Mouse (Mus musculus) liver, embryonic 12.5 days (tissue): ENCODE data around the gene Optc. TPM values are rescaled to one million over a fixed set of nuclear protein-coding genes. Genes with fewer than 3 reads are reported as not detected.

Experiments used
- ATAC-seq: fragments of 200-750 bp; cut with Nextera tagmentation; 2 replicates; pipeline ENCODE4 v1.8.0; 2017; ENCODE audit warnings: moderate number of reproducible peaks, mild to moderate bottlenecking, moderate library complexity
- H3K27ac ChIP-seq: fragments of 300-500 bp; sonication (generic); 2 replicates; pipeline ENCODE4 v1.5.1; 2016; ENCODE audit warnings: mild to moderate bottlenecking
- H3K27me3 ChIP-seq: fragments of 300-500 bp; sonication (generic); replicated peaks from 2 replicates; pipeline ENCODE4 v1.6.1; 2016; ENCODE audit warnings: mild to moderate bottlenecking, moderate library complexity
- H3K36me3 ChIP-seq: fragments of 300-500 bp; sonication (generic); 2 replicates; pipeline ENCODE4 v1.6.1; 2016; ENCODE audit warnings: mild to moderate bottlenecking, moderate library complexity
- H3K4me1 ChIP-seq: fragments of 300-500 bp; sonication (generic); 2 replicates; pipeline ENCODE4 v1.6.1; 2016
- H3K4me2 ChIP-seq: fragments of 300-500 bp; sonication (generic); 2 replicates; pipeline ENCODE4 v1.6.1; 2016; ENCODE audit warnings: mild to moderate bottlenecking, moderate library complexity
- H3K4me3 ChIP-seq: fragments of 300-500 bp; sonication (generic); 2 replicates; pipeline ENCODE4 v1.5.1; 2016; ENCODE audit warnings: mild to moderate bottlenecking, moderate library complexity
- H3K9ac ChIP-seq: fragments of 300-500 bp; sonication (generic); 2 replicates; pipeline ENCODE4 v1.6.1; 2016; ENCODE audit warnings: mild to moderate bottlenecking, moderate library complexity
- H3K9me3 ChIP-seq: fragments of 300-500 bp; sonication (generic); replicated peaks from 2 replicates; pipeline ENCODE4 v1.6.1; 2016; ENCODE audit warnings: mild to moderate bottlenecking, moderate library complexity
- WGBS: fragments of 180-500 bp; shearing (Covaris S2); methylation state at CpG from one replicate; pipeline ENCODE4 v1.1.7; 2016; ENCODE audit not compliant: insufficient replicate concordance; 5-methylcytosine and 5-hydroxymethylcytosine counted together
- polyA plus RNA-seq: library from polyadenylated mRNA; unstranded; fragments of >200 nt; fragmentation: Nextera tagmentation; extraction: Ambion mirVana; gene quantifications from 2 replicates; pipeline ENCODE4 v1.2.1, GENCODE M21; 2016

The Optc gene
- polyA plus RNA-seq, 1 experiment from 2014 or later, result 0.10 TPM

DNA sequence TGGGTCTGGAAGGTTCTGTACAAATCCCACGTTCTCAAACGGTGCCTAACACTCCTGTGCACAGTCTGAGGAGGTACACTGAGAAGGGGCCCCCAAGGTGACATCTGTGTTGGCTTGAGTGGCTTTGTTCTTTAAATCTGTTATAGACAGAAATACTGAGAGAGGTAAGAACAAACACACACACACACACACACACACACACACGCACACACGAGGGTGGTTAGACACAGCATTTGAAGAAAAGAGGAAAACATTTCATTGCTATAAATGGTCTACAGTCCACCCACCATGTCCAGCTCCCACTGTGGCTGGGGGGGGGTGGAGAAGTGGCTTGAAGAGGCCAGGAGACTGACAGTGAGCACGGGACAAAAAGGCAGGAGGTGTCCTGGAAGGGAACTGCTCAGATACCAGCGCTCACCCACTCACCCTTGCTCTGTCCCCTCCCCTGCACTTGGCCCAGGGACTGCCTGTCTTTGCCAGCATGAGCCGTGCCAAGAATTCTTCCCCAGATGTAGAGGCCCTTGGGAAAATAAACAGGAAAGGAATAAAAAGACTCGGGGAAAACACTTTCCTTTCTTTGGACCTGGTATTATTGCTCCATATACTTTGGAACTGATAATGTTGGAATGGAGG, 8.0 kb upstream of the Optc start:
- no peak for ATAC-seq
- Histone ChIP-seq H3K4me1 (peaks cover 8% of the 10 kb centered on the region; the same call in 1 of the 2 replicates), H3K27ac (no peak overlapping the region), H3K9me3 (no peaks in the 10 kb centered on the region), H3K36me3 (no peaks in the 10 kb centered on the region), H3K9ac (no peak overlapping the region), H3K4me3 (no peak overlapping the region), H3K27me3 (peaks cover 65% of the 10 kb centered on the region), H3K4me2 (no peak overlapping the region)
- WGBS, result 53% methylated on average over 8 of the region's 8 CpGs

DNA sequence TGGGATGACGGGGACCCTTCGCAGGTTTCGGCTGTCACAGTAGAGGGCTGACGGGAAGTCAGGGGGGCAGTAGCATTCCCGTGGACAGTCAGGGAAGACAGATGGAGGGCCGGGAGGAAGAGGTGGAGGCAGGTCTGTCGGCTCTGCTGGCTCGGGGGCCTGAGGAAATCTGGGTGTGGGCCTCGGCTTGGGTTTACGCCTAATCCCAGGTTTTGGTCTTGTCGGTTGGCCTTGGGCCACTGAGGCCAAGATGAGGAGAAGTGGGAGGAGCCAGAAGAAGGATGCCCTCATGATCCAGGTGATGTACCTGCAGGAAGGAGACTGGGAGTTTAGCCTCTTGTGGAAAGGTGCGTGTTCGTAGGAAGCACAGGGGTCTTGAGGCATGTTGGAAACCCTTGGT, 7.3 kb upstream of the Optc start:
- ATAC-seq, result no peak

DNA sequence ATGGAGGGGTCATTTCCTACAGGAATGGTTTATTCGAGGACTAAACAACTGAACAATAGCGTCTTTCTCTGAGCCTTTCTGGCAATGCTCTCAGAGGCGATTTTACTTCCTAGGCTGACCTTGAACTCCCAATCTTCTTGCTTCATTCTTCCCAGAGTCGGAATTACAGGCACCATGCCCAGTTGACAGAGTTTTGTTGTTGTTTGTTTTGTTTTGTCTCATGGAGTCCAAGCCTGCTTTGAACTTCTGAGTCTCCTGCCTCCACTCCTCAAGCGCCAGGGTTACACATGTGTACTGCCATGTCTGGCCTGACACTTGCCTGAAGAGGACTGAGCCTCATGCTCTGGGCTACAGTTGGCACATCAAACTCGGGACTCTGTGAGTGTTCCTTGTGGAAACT, 5.2 kb upstream of the Optc start:
- Histone ChIP-seq H3K4me3 (no peak overlapping the region), H3K9me3 (no peaks in the 10 kb centered on the region), H3K27me3 (peaks cover 73% of the 10 kb centered on the region), H3K4me1 (peaks cover 20% of the 10 kb centered on the region), H3K4me2 (no peak overlapping the region), H3K9ac (no peak overlapping the region), H3K36me3 (no peaks in the 10 kb centered on the region), H3K27ac (no peak overlapping the region)
- 56% methylated on average over 6 of the region's 6 CpGs for WGBS
- ATAC-seq, result no peak

More for the DNA sequence above, 7.3 kb upstream of the Optc start:
- no peak overlapping the region for H3K4me2 ChIP-seq
- 0 out of 2 replicates have a peak, but pooled peaks cover 7% of the 10 kb centered on the region for H3K4me1 ChIP-seq
- H3K4me3 ChIP-seq, result no peak overlapping the region
- H3K27ac ChIP-seq, result no peak overlapping the region
- H3K9ac ChIP-seq, result no peak overlapping the region
- H3K36me3 ChIP-seq, result no peaks in the 10 kb centered on the region
- no peaks in the 10 kb centered on the region for H3K9me3 ChIP-seq
- H3K27me3 ChIP-seq, result peaks cover 71% of the 10 kb centered on the region
- whole genome bisulfite sequencing, result 73% methylated on average over 13 of the region's 13 CpGs

DNA sequence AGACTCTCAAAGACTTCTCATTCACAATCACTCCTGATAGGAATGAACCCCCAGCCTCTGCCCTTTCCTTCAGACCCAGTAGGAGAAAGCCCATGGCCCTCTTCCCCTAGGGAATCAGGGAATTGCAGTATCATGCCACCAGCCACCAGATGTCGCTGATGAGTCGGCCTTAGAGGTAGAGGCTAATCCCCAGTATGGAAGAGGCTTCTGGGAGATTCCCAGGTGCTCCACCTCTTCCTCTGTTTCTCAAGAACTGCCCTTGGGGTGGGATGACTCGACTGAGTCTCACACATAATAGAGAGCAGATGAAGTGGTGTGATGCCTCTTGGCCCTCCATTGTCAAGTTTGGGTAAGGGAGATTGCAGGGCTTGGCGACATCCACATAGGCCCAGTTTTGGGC, 3.7 kb upstream of the Optc start:
- ATAC-seq, result no peak
- WGBS, result 18% methylated on average over 4 of the region's 4 CpGs
- H3K36me3 ChIP-seq, result no peaks in the 10 kb centered on the region
- no peak overlapping the region for H3K9ac ChIP-seq
- H3K4me2 ChIP-seq, result no peak overlapping the region
- peaks cover 26% of the 10 kb centered on the region for H3K4me1 ChIP-seq
- H3K4me3 ChIP-seq, result no peak overlapping the region
- no peaks in the 10 kb centered on the region for H3K9me3 ChIP-seq
- peaks cover 76% of the 10 kb centered on the region for H3K27me3 ChIP-seq
- no peak overlapping the region for H3K27ac ChIP-seq

DNA sequence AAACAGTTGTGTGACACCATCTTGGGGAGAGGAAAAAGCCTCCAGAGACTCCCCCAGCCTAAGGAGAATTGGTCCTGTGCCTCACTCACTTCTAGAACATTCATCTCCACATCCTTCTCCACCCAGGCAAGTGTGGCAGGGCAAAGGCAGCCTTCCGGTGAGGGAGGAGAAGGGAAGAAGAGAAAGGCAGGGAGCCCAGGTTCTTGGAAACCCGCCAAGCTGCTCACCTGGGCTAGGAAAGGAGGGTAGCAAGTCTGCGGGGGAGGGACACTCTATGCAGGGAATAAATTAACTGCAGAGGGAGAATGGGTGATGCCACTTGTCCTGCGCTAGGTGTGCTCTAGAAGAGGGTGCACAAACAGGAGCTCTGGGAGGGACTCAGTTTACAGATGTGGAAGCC, 3.2 kb upstream of the Optc start:
- Histone ChIP-seq H3K4me3 (no peak overlapping the region), H3K9me3 (no peaks in the 10 kb centered on the region), H3K36me3 (no peaks in the 10 kb centered on the region), H3K4me2 (no peak overlapping the region), H3K9ac (no peak overlapping the region), H3K27ac (no peak overlapping the region), H3K27me3 (peaks cover 78% of the 10 kb centered on the region), H3K4me1 (peaks cover 21% of the 10 kb centered on the region)
- WGBS, result 70% methylated on average over 4 of the region's 4 CpGs
- no peak for ATAC-seq

DNA sequence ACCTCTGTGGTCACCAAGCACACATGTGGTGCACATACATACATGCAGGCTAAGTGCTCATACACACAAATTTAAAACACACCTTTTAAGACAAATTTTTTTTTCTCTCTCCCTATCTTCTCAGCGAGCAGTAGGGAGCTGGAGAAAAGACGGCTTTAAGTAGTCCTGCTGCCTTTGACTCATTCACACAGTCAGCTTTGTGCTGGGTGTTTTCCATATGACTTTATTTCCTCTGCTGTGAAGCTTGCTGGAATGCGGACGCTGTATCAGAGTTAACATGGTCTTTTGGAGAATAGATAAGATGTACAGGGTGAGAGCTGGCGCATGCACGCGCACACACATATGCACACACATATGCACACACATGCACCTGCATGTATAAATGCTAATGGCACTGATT, 2.3 kb upstream of the Optc start:
- no peaks in the 10 kb centered on the region for H3K36me3 ChIP-seq
- no peak overlapping the region for H3K9ac ChIP-seq
- H3K27ac ChIP-seq, result no peak overlapping the region
- ATAC-seq, result no peak
- WGBS, result 67% methylated on average over 7 of the region's 7 CpGs
- H3K4me2 ChIP-seq, result no peak overlapping the region
- peaks cover 20% of the 10 kb centered on the region for H3K4me1 ChIP-seq
- H3K4me3 ChIP-seq, result no peak overlapping the region
- H3K27me3 ChIP-seq, result peaks cover 78% of the 10 kb centered on the region
- H3K9me3 ChIP-seq, result no peaks in the 10 kb centered on the region

DNA sequence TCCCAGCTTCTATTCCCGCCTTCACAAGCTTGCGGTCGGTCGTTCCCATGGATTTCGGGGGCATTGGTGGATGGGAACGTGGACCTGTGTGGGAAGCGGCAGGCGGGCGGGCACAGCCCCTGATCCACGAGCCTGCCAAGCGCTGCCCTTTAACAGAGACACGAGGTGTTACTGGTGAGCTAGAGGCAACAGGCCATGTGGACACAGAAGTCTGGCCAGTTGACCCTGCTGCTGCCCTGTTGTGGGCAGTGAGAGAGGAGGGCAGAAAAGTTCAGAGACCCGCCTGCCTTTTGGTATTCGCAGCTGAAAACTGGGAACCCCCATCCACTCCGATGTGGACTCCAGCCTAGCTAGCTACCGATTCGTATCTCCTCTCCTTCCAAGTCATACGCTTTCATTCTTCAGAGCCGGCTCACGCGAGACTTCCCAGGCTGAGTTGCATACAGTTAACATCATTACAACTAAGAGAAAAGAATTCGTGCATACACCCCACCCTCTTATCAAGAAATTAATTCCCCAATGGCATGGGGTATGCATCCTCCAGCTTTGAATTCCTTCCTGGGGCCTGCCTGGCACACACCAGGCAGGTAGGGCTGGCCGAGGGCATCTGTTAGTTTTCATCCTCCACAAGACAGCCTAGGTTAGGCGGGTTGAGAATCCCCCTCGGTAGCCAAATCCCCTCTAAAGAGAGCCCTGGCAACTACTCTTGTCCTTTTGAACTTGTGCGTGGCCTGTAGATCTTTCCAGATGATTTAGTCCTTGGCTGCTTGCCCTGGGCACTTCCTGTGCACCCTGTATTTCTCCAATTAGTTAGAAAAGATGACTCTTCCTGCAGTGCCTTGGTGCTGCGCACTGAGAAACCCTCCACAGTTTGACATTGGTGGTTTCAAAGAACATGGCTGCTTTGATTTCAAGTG, 1.1 kb upstream of the Optc start:
- no peak overlapping the region for H3K27ac ChIP-seq
- no peaks in the 10 kb centered on the region for H3K36me3 ChIP-seq
- peak overlapping the region; percentile 49 for H3K4me3 ChIP-seq
- 14% methylated on average over 27 of the region's 27 CpGs for WGBS
- H3K27me3 ChIP-seq, result peaks cover 78% of the 10 kb centered on the region
- H3K4me1 ChIP-seq, result peaks cover 20% of the 10 kb centered on the region
- peak overlapping the region; percentile 81 for H3K4me2 ChIP-seq
- H3K9me3 ChIP-seq, result no peaks in the 10 kb centered on the region
- peak; percentile 40 for ATAC-seq
- H3K9ac ChIP-seq, result peak overlapping the region; percentile 60

DNA sequence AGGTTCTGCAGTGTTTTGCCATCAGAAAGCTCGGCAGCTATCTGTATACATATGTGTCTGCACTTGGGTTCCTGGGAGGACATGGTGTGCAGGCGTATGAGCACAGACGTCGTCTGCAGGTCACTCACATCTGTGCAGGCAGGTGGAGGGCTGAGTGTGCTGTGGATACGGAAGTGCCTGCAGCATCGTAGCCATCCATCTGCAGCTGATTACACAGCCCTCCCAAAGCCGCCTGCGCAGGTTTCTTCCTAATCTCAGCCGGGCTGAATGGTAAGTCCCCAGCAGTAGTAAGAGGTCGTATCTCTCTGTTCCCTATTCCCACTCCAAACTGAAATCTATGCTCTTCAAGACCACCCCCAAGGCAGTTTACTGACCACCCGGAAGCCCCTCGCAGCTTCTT, 1.4 kb downstream of the Optc start:
- H3K27ac ChIP-seq, result no peak overlapping the region
- H3K4me1 ChIP-seq, result peaks cover 20% of the 10 kb centered on the region
- no peak for ATAC-seq
- no peaks in the 10 kb centered on the region for H3K9me3 ChIP-seq
- H3K9ac ChIP-seq, result no peak overlapping the region
- H3K4me2 ChIP-seq, result no peak overlapping the region
- H3K36me3 ChIP-seq, result no peaks in the 10 kb centered on the region
- H3K27me3 ChIP-seq, result peaks cover 95% of the 10 kb centered on the region
- 49% methylated on average over 12 of the region's 12 CpGs for WGBS
- no peak overlapping the region for H3K4me3 ChIP-seq

DNA sequence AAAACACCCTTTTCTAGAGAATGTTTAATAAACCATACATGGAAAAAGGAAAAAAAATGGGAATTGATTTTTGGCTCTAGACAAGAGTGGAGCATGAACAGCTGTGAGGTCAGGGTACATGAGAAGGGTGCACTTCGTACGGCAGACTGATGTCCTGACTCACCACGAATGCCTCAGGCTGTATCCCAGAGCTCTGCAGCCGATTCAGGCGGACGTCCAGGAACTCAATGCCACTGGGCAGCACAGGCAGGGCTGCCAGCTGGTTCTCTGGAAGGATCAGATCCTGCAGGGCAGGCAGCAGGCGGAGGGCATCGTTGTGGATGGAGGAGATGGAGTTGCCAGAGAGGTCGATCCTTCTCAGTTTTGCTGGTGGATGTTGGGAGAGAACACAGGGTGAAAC, 7.0 kb downstream of the Optc start:
- Histone ChIP-seq H3K36me3 (no peaks in the 10 kb centered on the region), H3K4me3 (no peak overlapping the region), H3K9me3 (no peaks in the 10 kb centered on the region), H3K9ac (no peak overlapping the region), H3K4me2 (no peak overlapping the region), H3K27me3 (peaks cover 43% of the 10 kb centered on the region), H3K27ac (no peak overlapping the region), H3K4me1 (peaks cover 32% of the 10 kb centered on the region)
- 78% methylated on average over 9 of the region's 9 CpGs for WGBS
- ATAC-seq, result no peak

DNA sequence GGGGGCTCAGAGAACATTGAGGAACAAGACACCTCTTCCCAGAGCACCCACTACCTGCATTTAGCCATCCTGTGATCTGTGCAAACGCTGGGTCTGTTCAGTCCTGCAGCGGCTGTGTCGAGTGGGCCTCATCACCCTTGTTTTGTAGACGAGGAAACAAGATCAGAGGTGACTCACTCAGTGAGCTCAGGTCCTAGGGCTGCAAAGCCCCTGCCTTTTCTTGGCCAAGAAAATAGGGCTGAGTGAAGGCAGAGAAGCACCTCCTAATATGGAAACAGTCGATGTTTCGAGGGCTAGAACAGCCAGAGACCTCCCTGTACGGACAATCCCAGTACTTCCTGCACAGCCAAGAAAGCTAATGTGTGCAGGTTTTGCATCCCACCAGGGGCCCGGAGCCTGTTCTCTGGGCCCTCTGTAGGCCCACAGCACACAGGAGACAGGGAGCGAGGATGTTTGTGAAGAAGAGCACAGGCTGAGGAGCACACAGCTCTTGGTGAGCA, 8.7 kb downstream of the Optc start:
- Histone ChIP-seq H3K4me3 (no peak overlapping the region), H3K27ac (no peak overlapping the region)

DNA sequence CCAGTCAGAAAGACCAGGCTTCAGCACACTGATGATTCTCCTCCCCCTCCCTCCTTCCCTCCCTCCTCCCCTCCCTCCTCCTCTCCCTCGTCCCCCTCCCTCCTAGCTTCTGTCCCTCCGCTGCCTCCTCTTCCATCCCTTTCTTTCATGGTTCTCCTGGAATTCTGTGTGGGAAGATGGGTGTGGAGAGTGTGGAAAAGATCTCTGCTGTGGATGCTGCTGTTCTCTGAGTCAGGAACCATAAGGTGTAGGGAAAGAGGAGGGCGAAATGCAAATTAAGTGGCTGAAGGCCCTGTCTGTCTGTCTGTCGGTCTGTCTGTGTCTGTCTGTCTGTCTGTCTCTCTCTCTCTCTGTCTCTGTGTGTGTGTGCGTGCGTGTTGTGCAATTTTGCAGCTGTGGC, 10.5 kb downstream of the Optc start:
- Histone ChIP-seq H3K4me3 (no peak overlapping the region), H3K4me1 (peaks cover 63% of the 10 kb centered on the region), H3K27me3 (peaks cover 7% of the 10 kb centered on the region), H3K9me3 (no peaks in the 10 kb centered on the region), H3K9ac (peak overlapping the region; percentile 40; the same call in 1 of the 2 replicates), H3K4me2 (no peak overlapping the region), H3K27ac (peak overlapping the region; percentile 31; the same call in 1 of the 2 replicates), H3K36me3 (no peaks in the 10 kb centered on the region)
- ATAC-seq, result no peak
- 72% methylated on average over 6 of the region's 6 CpGs for WGBS

More for the DNA sequence above, 8.7 kb downstream of the Optc start:
- ATAC-seq, result no peak
- H3K9ac ChIP-seq, result no peak overlapping the region
- H3K36me3 ChIP-seq, result no peaks in the 10 kb centered on the region
- no peaks in the 10 kb centered on the region for H3K9me3 ChIP-seq
- H3K4me2 ChIP-seq, result no peak overlapping the region
- WGBS, result 74% methylated on average over 9 of the region's 9 CpGs
- H3K4me1 ChIP-seq, result peaks cover 49% of the 10 kb centered on the region
- peaks cover 25% of the 10 kb centered on the region for H3K27me3 ChIP-seq

DNA sequence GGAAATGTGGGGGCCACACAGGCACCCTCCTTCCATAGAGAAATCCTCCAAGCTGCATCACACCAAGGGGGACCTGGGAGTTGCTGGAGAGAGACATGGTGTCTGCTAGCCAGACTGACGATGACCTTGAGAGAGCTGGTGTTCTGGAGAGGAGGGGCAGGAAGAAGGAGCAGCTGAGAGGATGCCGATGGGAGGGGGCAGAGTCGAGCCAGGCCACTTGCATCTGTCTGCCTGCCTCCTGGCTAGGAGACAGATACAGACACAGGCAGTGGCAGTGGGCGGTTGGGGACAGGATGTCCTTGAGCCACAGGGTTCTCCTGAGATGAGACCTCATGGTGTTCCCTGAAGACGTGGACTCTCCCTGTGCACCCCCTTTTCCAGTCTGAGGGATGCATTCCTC, 16.3 kb downstream of the Optc start:
- peaks cover 95% of the 10 kb centered on the region for H3K4me1 ChIP-seq
- H3K36me3 ChIP-seq, result no peaks in the 10 kb centered on the region
- ATAC-seq, result no peak
- peak overlapping the region; percentile 72; the same call in 1 of the 2 replicates for H3K27ac ChIP-seq
- WGBS, result 19% methylated on average over 5 of the region's 5 CpGs
- no peaks in the 10 kb centered on the region for H3K27me3 ChIP-seq
- no peak overlapping the region for H3K4me3 ChIP-seq
- peak overlapping the region; percentile 17; the same call in 1 of the 2 replicates for H3K9ac ChIP-seq
- peak overlapping the region; percentile 72; the same call in 1 of the 2 replicates for H3K4me2 ChIP-seq
- H3K9me3 ChIP-seq, result no peaks in the 10 kb centered on the region
